Mouse (Mus musculus) adipocyte (in vitro differentiated cells): ENCODE results near the gene Pxmp4.

ENCODE experiments used
- DNase-seq: peaks from one replicate; pipeline ENCODE4 v3.0.0-alpha.2; 2016; ENCODE audit warnings: low spot score

Gene Pxmp4

DNA sequence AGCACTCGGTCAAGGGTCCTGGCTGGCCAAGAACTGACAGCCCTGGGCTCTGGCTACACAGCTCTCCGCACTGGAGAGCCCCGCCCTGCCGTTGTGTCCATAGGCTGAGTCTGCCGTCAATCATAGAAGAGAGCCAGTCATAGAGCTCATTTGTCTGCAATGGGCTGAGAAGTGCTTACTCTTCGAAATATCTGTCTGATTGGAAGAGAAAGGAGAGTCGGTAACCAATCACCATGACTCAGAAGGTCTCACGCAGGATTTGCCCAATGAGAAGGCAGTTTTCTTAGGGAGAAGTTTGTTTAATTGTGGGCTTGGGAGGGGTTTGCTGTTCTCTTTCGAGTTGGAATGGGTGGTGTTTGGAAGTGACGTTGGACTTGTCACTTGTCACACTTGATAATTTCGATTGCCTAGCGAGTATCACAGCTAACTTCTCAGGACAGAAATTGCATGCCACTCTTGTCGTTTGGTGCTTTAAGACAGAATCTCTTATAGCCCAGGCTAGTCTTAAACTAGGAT is at the start of gene Pxmp4:
TSS of gene Pxmp4 (minus strand) at position 71 of the 516 bp plus-strand sequence.
- peak; percentile 100 for DNase-seq

DNA sequence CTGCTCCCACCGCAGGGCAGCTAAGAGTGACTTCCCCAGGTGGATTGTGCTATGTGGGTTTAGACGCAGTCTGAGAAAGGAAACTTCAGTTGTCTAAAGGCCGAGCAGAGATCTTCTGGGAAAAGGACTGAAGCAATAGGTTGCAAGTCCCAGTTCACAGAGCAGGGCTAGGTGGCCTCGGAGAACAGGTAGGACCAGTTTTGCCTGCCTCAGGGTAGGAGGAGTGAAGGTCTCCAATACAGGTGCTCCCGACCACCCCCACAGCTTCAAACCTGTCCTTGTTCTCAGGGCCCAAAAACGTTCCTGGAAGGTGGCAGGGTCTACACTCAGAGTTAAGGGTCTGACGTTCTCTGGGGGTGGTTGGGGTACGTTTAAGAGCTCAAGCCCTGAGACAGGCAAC is 47.9 kb upstream of the Pxmp4 start, which contains the start of gene Chmp4b:
TSS of gene Chmp4b (plus strand) at position 343 of the 400 bp plus-strand sequence.
- no peak for DNase-seq

DNA sequence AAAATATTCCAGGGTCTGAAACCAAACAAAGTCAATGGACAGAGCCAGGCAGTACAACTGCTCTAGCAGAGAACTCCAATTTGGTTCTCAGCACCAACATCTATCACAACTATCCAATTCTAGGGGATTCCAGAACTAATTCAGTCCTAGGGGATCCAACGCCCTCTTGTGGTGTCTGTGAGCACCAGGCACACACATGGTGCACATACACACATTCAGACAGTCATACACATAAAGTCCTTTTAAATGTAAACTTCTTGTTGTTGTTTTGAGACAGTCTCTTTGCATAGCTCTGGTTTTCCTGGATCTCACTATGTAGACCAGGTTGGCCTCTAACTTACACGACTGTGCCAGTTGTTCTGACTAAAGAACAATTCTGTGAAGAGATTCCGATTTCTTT is 46.9 kb upstream of the Pxmp4 start:
- no peak for DNase-seq

DNA sequence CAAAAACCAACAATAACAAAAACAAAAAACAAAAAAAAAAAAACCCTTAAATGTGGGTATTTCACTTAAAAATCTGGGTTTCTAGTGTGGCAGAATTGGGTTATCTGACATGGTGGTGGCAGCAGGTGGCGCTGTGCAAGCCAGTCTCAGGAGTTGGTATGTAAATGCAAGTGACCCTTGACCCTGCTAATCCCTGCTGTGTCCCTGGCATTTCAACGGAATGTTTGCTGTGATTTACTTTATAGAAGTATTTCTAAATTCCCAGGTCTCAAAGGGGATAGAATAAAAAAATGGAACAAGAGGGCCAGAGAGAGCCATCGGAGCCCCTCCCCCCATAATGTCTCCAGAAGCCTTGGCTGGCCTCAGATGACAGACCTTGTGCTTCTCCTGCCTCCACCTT is 44.6 kb upstream of the Pxmp4 start:
- peak; percentile 47 for DNase-seq

DNA sequence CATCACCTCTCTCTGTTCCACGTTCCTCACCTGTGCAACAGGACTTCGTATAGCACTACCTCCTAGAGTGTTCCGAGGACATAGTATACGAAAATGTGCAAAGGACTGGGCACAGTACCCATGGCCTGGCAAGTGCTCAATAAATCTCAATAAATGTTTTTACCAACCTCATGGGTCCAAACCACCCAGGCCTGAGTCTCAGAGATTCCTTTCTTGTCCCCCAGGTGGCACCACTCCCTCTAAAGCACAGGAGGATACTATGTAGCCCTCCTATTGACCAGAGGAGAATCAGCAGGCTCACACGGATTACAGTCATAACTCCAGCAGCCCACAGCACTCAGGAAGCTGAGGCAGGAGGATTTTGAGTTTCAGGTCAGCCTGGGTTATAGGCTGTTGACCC is 43.1 kb upstream of the Pxmp4 start:
- peak; percentile 39 for DNase-seq

DNA sequence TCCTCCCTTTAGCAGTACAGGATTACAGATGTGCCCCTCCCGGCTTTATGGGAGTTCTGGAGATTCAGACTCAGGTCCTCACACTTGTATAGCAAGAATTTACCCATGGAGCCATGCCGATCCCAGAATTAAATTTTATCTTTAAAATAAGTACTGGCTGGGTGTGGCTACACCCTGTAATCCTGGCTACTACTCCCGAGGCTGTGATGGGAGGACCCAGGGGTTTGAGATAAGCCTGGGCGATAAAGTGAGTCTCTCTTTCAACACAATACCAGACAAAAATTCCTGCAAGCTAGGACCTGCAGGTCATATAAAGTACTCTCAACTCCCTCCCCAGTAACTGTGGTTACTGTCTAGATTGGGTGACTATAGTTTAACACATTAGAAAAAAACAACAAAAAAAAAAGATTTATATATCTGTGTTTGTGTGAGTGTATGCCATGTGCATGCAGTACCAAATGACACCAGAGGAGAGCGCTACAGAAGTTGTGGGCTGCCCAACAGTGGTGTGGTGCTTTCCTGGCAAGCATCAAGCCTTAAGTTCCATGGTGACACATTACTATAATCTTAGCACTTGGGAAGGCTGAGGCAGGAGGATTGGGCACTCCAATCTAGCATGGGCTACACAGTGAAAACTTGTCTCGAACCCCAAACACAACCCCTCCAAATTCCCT is 39.3 kb upstream of the Pxmp4 start:
- no peak for DNase-seq

- DNase-seq: no peak
These were observed 38.5 kb upstream of the Pxmp4 start for GRCm38 (mm10) chr2:154642005-154642459.

GRCm38 (mm10) chr2:154641176-154641575 is 37.7 kb upstream of the Pxmp4 start:
- no peak for DNase-seq

- DNase-seq: no peak
These were observed 35.6 kb upstream of the Pxmp4 start for GRCm38 (mm10) chr2:154639115-154639514.

- DNase-seq: no peak
These were observed 35.0 kb upstream of the Pxmp4 start for GRCm38 (mm10) chr2:154638521-154638920.

DNA sequence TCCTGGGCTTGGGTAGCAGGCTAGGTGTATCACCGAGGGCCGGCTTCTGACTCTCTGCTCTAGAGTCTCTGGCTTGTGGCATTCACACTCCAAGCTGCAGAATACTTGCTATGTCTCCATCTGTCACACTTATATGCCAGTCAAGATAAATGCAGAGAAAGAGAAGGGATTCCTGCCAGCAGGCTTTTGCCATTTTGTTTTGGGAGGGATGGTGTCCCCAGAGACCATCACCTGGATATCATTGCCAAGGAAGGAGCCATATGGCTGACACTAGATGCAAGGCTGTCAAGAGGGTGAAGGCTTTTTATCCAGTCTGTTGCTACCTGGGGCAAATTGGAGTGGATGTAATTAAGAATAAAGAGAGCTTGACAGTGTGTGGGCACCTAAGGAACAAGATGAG is 32.3 kb upstream of the Pxmp4 start:
- no peak for DNase-seq

DNA sequence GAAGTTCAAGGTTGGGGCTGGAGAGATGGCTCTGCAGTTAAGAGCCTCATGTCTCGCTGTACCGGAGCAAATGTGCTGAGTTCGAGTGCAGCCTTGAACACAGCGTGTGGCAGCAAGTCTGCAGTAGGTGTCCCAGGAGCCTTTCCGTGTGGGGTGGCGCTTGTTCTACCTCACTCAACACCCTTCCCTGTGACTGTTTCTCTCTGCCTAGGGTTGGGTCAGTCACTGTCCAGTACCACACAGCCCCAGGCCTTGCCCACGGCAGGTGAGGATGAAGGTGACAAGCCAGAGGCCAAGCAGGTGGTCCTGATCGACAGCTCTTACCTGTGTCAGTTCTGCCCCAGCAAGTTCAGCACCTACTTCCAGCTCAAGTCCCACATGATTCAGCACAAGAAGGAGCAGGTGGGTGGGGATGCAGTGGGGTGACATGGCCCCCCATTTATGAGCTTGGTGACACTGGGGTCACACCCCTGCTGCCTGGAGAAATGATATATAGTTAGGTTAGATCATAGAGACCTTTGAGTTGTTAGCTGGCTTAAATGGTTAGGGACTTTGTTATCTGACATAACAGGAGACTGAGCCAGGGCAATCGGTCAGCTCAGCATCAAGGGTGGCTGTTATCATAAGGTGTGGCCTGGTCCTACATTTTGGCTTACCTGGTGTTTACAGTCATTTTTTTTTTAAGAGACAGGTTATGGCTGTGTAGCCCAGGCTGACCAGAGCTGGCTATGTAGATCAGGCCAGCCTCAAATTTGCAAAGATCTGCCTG is 30.6 kb upstream of the Pxmp4 start:
- DNase-seq: no peak

DNA sequence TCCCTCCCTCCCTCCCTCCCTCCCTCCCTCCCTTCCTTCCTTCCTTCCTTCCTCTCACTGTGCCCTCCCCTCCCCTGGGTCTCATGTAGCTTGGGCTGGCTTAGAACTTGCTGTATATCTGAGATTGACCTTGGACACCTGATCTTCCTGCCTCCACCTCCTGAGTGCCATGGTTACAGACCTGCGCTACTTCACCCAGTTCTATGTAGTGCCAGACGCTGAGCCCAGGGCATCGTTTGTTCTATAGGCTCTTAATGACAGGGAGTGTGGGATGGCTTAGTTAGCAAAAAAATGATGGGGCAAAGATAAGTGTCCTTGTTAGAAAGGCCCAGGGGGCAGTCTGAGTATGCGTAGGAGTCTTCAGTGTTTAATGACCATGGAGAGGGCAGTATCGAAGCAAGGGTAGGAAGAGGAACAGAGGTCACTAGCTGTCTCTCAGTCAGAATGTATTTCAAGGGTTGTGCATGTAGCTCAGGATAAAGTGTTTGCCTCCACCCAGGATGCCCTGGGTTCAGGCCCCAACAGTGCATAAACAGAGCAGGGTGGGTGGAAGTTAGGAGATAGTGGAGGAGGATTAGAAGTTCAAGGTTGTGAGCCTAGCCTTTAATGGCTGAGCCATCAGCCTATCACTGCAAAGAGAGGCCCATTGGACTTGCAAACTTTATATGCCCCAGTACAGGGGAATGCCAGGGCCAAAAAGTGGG is 29.7 kb upstream of the Pxmp4 start:
- DNase-seq: no peak

- DNase-seq: no peak
These were observed 28.8 kb upstream of the Pxmp4 start for GRCm38 (mm10) chr2:154632203-154632780.

GRCm38 (mm10) chr2:154630531-154630930 is 27.0 kb upstream of the Pxmp4 start:
- no peak for DNase-seq

DNA sequence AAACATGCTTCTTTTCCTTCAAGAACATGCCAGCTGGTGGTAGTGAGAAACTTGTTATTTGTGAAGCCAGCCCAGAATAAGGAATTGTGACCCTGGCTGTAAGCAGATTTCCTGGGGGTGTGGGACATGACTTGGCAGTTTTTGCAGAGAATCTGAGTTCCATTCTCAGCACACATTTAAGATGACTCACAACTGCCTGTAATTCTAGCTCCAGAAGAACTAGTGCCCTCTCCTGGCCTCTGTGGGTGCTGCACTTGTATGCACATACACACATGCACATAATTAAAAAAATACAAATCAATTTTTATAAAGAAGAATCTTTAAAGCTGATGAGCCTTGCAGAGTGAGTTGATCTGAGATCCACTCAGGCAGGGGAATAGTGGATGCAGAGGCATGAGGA is 20.6 kb upstream of the Pxmp4 start:
- DNase-seq: no peak

DNA sequence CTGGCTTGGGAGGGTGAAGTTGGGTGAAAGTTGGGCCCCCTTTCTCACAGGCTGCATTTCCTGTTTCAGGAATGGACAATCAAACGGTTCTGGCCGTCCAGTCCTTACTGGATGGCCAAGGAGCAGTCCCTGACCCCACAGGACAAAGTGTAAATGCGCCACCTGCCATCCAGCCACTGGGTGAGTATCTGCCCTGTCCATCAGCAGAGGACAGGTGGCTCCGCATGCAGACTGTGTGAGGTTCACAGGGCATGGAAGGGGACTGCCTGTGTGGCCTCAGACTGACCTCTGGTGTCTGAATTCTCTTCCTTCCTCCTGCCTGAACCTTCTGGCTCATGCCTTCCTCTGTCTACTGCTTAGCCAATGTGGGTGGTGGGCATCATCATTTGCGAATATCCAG is 18.2 kb upstream of the Pxmp4 start:
- no peak for DNase-seq

DNA sequence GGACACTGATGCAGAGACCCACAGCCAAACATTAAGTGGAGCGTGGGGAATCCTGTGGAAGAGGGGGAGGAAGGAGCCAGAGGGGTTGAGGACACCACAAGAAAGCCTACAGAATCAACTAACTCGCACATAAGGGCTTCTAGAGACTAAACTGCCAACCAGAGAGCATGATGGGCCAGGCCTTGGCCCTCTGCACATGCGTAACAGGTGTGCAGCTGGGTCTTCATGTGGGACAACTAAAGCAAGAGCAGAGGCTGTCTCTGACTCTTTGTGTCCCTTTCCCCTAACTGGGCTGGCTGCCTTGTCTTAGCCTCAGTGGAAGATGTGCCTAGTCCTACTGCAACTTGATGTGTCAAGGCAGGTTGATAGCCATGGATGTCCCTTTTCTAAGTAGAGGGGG is 13.6 kb upstream of the Pxmp4 start:
- no peak for DNase-seq

GRCm38 (mm10) chr2:154615674-154616073 is 12.2 kb upstream of the Pxmp4 start:
- no peak for DNase-seq

DNA sequence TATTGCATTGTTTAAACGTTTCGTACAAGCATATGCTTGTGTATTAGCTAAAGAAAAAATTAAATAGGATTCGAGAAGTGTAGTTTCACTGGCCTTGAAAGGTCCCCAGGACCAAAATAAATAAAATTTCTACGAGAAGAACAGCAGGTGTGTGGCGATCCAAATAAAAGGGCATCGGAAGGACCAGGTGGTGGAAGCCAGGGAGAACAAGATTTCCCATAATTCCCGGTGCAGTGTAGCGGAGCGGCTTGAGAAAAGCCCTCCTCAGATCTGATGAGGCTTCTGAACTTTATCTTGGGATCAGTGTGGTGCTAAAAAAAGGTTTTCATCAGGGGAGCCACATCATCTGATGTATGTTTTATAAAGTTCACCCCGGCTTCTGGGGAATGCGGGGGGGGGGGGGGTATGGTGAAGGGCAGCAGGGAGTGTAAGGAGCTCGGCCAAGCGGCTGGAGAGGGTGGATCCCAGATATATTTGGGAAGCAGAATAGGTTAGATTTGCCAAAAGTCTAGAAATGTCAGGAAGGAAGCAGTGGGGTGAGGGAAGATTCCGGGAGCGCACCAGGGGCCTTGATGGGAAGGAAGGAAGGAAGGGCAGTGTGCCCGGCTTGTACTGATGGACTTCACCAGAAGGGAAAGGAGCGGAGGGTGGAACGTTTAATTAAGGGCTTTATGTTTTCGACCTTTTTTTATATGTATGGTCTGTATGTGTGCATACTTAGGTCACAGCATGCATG is 11.5 kb upstream of the Pxmp4 start:
- no peak for DNase-seq
